In genomic region chr2:32654743-32655393, GRCm38 (mm10) we compare ENCODE assay signal across 9 mouse cellular contexts. TPM values are rescaled to one million over a fixed set of nuclear protein-coding genes. Genes with fewer than 3 reads are reported as not detected.
DNase-seq lines count a peak whose midpoint lies in the region; ATAC-seq lines count a peak whose summit lies in the region.
"Had no signal": no experiment of that assay in that cellular context is flagged by ENCODE, and none has a peak within 500 bp of the region (broad histone marks: within the 10 kb centered on the region; RNA-seq: fewer than 3 reads in every experiment).

No protein-coding gene starts in this region.

- H3K4me3 ChIP-seq in embryonic facial prominence, embryonic 15.5 days (replicated peaks), result no peak overlapping the region

- no peaks in the 10 kb centered on the region for H3K27me3 ChIP-seq in embryonic facial prominence, embryonic 15.5 days

- intact Hi-C loops in left cerebral cortex, postnatal 10 days (cut with DNase I), result no loop called here
- intact Hi-C loops in left cerebral cortex, postnatal 4 days (cut with DNase I), result no loop called here

- DNase-seq in adrenal gland, postnatal 36 days, result peak; percentile 33 to 37
- no peak for DNase-seq in adrenal gland, adult 8-10 months
- peak; percentile 52 for DNase-seq in kidney, postnatal 14 days
- peak; percentile 75 for DNase-seq in lung, postnatal 25 days (ENCODE audit: low spot score)
- no peak for DNase-seq in T-cell, adult 2 months (ENCODE audit: low spot score)
- no peak for DNase-seq in left cerebral cortex, postnatal 10 days (ENCODE audit: extremely low spot score in 1 of 2, low spot score in 2 of 2)
- DNase-seq in left cerebral cortex, postnatal 4 days, result no peak

- H3K9ac ChIP-seq in embryonic facial prominence, embryonic 15.5 days, result 0 out of 2 replicates have a peak overlapping the region, but pooled peaks have one; percentile 5

- H3K4me1 ChIP-seq in embryonic facial prominence, embryonic 15.5 days, result peaks cover 29% of the 10 kb centered on the region

- peak overlapping the region; percentile 71 for H3K27ac ChIP-seq in embryonic facial prominence, embryonic 15.5 days (replicated peaks)

- no peak overlapping the region for H3K4me2 ChIP-seq in embryonic facial prominence, embryonic 15.5 days (replicated peaks)
- H3K4me2 ChIP-seq: midbrain, embryonic 11.5 days had no signal

- 56% methylated on average over 14 of the region's 14 CpGs for WGBS in embryonic facial prominence, embryonic 15.5 days

- H3K9me3 ChIP-seq in embryonic facial prominence, embryonic 15.5 days (replicated peaks), result no peaks in the 10 kb centered on the region

- no peak for ATAC-seq in embryonic facial prominence, embryonic 15.5 days (ENCODE audit: insufficient number of reproducible peaks, low FRiP score, low TSS enrichment, low read depth)

- H3K36me3 ChIP-seq in embryonic facial prominence, embryonic 15.5 days, result 0 out of 2 replicates have a peak, but pooled peaks cover 13% of the 10 kb centered on the region

RNA-seq across cellular contexts. Expression of gene Eng, which starts 8.5 kb away (rescaled TPM):
- total RNA-seq in adrenal gland, postnatal 36 days (2021), result 10 to 100 TPM; 96.0 to 97.8 TPM
- 100 to 1,000 TPM in 3 of 4 experiments, 10 to 100 TPM in 1; 96.0 to 134 (median 120) TPM for total RNA-seq in adrenal gland, adult 8-10 months (2022)
- 83.8 and 86.3 TPM in 2 replicates for polyA plus RNA-seq in embryonic facial prominence, embryonic 15.5 days (2015; fragmentation: Nextera tagmentation; extraction: Ambion mirVana)
- 10 to 100 TPM; 24.9 to 25.2 TPM for total RNA-seq in left cerebral cortex, postnatal 10 days (2021)
- total RNA-seq in left cerebral cortex, postnatal 4 days (2021), result 10 to 100 TPM; 21.2 to 26.1 TPM

RNA-seq across cellular contexts. Expression of gene Ak1, which starts 33.3 kb away (rescaled TPM):
- total RNA-seq in adrenal gland, postnatal 36 days (2021), result 10 to 100 TPM; 49.4 to 50.0 TPM
- 10 to 100 TPM; 24.1 to 57.3 (median 40.1) TPM for total RNA-seq in adrenal gland, adult 8-10 months (2022)
- 67.9 and 83.8 TPM in 2 replicates for polyA plus RNA-seq in embryonic facial prominence, embryonic 15.5 days (2015; fragmentation: Nextera tagmentation; extraction: Ambion mirVana)
- 100 to 1,000 TPM; 156 TPM for total RNA-seq in left cerebral cortex, postnatal 10 days (2021)
- total RNA-seq in left cerebral cortex, postnatal 4 days (2021), result 100 to 1,000 TPM; 100 to 106 TPM

RNA-seq across cellular contexts. Expression of gene Fpgs, which starts 49.1 kb away (rescaled TPM):
- 10 to 100 TPM; 12.8 to 14.9 TPM for total RNA-seq in adrenal gland, postnatal 36 days (2021)
- 10 to 100 TPM; 10.8 to 22.2 (median 18.7) TPM for total RNA-seq in adrenal gland, adult 8-10 months (2022)
- polyA plus RNA-seq in embryonic facial prominence, embryonic 15.5 days (2015; fragmentation: Nextera tagmentation; extraction: Ambion mirVana), result 31.6 and 33.2 TPM in 2 replicates
- 10 to 100 TPM; 11.4 to 14.4 TPM for total RNA-seq in left cerebral cortex, postnatal 10 days (2021)
- 10 to 100 TPM; 26.3 to 30.0 TPM for total RNA-seq in left cerebral cortex, postnatal 4 days (2021)

RNA-seq across cellular contexts. Expression of gene St6galnac6, which starts 55.4 kb away (rescaled TPM):
- 10 to 100 TPM; 38.3 to 58.1 TPM for total RNA-seq in adrenal gland, postnatal 36 days (2021)
- 10 to 100 TPM; 42.7 to 61.4 (median 51.8) TPM for total RNA-seq in adrenal gland, adult 8-10 months (2022)
- polyA plus RNA-seq in embryonic facial prominence, embryonic 15.5 days (2015; fragmentation: Nextera tagmentation; extraction: Ambion mirVana), result 26.9 and 27.7 TPM in 2 replicates
- total RNA-seq in left cerebral cortex, postnatal 10 days (2021), result 100 to 1,000 TPM; 122 to 127 TPM
- 10 to 100 TPM; 78.8 to 91.8 TPM for total RNA-seq in left cerebral cortex, postnatal 4 days (2021)

RNA-seq across cellular contexts. Expression of gene Cdk9, which starts 58.0 kb away (rescaled TPM):
- total RNA-seq in adrenal gland, postnatal 36 days (2021), result 10 to 100 TPM; 74.7 to 76.3 TPM
- 100 to 1,000 TPM in 1 of 4 experiments, 10 to 100 TPM in 3; 80.8 to 110 (median 92.1) TPM for total RNA-seq in adrenal gland, adult 8-10 months (2022)
- polyA plus RNA-seq in embryonic facial prominence, embryonic 15.5 days (2015; fragmentation: Nextera tagmentation; extraction: Ambion mirVana), result 105 and 106 TPM in 2 replicates
- 10 to 100 TPM; 89.3 to 92.5 TPM for total RNA-seq in left cerebral cortex, postnatal 10 days (2021)
- 10 to 100 TPM; 87.8 to 88.0 TPM for total RNA-seq in left cerebral cortex, postnatal 4 days (2021)

Comparison
In these comparisons a context has a peak if more than half of its experiments do, and no peak if none do; other contexts are left out.
1. DNase-seq: peak in adrenal gland, postnatal 36 days (2 of 2), kidney, postnatal 14 days (single experiment) and lung, postnatal 25 days (single experiment); none in adrenal gland, adult 8-10 months (single experiment), T-cell, adult 2 months (single experiment), left cerebral cortex, postnatal 10 days (0 of 2) and left cerebral cortex, postnatal 4 days (single experiment).